Mouse (Mus musculus) B cell, adult 2 months (primary cell): ENCODE data around the gene Klhl5.
A peak's percentile ranks its signal among the peaks of the same experiment; 100 is the strongest.

Experiments used
- DNase-seq, 2 experiments: peaks; one replicate each; pipeline ENCODE4 v3.0.0; 2022

Gene Klhl5

GRCm38 (mm10) chr5:65150376-65150955 lies 43.1 kb downstream of the Klhl5 start:
- no peak for DNase-seq

GRCm38 (mm10) chr5:65151276-65151675 lies 43.9 kb downstream of the Klhl5 start:
- DNase-seq: no peak

- DNase-seq: no peak
Observed at GRCm38 (mm10) chr5:65151767-65152166, 44.4 kb downstream of the Klhl5 start.

- DNase-seq: no peak
Observed at GRCm38 (mm10) chr5:65154287-65154686, 46.9 kb downstream of the Klhl5 start.

- DNase-seq: peak; percentile 55 to 61
Observed at GRCm38 (mm10) chr5:65156853-65157252, 49.5 kb downstream of the Klhl5 start.

DNA sequence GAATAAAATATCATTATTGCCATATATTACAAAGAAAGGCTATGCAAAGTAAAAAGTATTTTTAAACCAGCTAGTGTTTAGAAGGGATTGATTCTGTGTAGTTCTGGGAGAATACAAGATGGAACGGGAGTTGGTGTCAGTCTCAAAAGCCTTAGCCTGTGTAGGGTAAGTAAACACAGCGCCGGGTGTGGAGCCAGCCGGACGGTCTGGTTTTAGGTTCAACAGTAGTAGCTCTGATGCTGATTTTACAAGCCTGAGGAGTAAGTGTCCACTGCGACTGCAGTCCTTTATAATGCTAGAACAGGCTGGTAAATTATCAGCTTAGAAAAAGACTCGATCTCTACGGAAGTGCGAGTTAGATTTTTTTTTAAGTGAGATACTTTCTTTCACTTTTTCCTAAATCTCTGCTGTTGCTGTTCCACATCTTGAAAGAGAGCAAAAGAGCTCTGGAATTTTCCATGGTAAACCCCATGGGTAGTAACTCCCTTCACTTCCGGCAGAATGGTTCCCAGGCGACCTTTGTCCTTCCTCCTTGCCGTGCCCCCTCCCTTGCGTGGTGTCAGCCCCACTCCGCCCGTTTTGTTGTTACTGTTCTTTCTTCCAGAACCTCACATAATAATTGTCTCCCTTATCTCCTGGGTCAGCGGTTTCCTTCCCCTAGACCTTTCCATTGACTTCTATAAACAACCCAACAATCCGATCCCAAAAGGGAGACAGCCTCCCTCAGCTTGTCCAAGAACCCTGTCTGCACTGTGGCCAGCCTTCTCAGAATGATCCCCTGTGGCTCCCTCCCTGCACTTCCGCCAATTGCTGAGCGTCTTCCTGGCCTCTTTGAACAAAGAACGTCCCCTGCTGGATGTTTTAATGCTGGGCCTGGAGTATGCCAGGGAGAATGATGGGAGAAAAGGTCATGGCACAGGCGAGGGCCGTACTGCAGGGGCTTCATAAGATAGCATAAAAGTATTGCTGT lies 50.4 kb downstream of the Klhl5 start:
- no peak for DNase-seq

DNA sequence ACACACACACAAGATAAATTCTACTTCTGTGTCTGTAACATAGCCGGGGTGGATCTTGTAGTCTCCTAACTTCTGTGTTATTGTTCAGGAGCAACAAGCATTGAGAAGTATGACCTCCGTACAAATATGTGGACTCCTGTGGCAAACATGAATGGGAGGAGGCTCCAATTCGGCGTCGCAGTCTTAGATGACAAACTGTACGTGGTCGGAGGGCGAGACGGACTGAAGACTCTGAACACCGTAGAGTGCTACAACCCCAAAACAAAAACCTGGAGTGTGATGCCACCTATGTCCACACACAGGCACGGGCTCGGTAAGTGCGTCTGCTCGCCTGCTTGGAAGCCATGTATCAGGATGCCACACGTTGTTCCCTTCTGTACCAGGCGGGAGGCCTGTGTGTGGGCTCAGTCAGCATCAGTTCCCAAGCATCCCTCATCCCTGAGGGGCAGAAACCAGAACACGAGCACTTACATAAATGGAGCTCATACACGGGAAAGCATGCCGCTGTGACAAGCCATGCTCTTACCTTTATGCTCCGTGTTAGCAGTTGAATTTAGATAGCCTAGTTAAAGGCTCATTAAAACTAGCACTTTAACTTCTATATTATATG lies 51.5 kb downstream of the Klhl5 start:
- DNase-seq: no peak

DNA sequence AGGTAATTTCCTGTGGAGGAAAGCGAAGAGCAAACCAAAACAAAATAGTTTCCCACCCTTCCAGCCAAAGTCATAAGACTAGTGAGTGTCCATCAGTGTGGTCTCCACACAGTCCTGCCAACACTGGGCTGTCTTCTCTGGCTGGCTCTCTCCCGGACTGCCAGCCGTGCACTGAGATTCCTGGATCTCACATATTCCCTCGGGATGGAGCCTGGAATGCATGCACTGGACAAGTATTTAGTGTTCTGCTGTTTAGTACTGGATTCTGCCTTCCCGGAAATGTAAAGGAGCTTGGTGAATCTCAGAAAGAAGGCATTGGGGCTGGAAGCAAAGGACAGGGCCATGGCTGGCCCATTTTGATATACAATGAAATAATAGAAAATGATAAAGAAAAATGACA lies 55.7 kb downstream of the Klhl5 start:
- DNase-seq: no peak

DNA sequence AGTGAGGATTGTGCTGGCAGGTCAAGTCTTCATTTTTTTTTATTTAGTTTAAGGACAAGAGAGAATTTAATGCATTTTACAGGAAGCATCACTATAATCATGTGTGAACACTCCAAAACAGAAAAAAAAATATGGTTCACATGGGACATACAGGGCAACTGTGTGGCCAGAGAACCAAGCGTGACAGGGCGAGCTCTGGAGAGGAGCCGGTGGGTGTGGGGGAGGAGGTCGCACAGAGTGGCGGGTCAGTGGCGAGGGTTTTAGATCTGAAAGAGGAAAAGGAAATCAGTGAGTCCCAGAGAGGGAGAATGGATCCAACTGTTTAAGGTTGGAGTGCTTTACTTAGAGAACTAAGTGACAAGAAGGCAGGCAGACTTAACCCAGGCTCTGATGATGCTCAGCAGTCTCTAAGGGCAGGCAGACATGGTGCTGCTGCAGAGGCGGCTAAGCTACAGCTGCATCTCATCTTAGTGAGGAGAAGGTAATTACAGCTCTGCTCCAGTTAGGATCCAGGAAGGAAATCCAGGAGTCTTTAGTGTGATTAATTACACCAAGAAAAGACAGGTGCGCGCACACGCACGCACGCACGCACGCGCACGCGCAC lies 56.3 kb downstream of the Klhl5 start:
- DNase-seq: no peak

DNA sequence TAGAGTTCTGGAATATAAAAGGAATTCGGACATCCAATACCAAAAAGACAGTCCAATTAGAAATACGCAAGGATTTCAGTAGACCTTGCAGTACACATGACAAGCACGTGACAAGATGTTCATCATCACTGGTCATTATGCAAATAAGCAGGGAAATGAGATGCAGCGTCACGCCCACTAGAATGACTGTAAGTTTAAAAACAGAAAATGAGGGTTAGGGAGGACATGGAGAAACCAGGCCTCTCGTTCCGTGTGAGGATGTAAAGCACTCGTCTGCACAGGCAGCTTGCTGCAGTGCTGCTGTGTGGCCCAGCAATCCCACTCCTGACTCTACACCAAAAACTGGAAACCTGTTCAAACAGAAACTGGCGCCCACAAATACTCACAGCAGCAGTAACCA lies 62.9 kb downstream of the Klhl5 start:
- DNase-seq: peak; percentile 26 to 34

DNA sequence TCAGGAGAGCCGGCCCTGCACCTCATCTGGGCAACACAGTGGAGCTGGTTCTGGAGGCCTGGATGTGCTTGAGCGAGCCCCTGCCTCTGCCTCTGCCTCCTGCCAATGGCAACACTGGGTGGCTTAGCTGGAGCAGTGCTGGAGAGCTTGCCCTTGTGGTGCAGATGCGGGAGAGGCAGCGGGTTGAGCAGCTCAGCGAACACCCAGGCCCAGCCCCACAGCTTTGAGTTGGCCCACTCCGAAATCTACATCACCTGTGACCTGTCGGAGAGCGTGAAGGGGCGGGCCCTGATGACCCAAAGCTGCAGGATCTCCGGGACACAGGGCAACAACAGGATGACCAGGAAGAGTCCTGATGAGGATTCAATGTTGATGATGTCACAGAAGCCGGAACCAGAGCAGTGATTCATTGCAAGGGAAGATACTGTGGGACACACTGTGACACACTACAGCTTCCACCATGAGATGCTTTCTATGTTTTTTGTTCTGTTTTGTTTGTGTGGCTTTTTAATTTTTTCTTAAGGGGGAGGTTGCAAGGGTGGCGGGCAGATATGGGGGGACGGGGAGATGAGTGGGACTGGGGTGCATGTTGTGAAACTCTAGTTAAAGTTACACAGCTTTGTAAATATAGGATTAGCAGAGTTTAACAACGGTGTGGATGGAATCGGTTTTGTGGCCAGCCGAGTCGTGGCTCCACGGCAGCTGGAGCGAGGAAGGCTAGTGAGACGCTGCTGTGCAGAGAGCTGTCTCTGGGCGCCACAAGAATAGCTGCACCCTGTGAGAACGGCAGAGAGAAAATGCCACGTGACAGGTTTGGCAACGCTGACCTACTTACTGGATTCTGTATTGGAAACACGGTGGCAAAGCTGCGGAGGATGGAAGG lies 67.9 kb downstream of the Klhl5 start:
- DNase-seq: no peak

GRCm38 (mm10) chr5:65175918-65176484 lies 68.7 kb downstream of the Klhl5 start:
- no peak for DNase-seq

DNA sequence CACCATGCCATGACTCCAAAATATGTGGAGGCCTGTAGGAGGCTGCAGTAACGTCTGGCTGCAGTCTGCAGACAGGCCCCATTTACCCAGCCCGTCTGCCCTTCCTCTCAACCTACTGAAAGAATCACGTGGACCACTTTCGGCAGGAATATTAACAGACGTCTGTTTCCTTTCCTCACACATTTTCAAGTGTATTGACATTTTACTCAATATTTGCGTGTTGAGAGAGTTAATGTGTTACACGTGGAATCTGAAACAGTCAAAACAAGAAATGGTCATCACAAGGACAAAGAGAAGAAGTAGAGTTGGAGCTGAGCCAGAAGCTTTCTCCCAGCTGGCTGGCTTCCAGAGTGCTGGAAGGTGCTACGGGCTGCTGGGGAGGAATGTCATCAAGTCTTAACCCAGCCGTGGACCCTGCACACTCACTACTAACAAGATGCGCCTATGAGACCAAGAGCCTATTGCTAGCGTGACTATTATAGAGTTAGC lies 69.7 kb downstream of the Klhl5 start:
- DNase-seq: no peak

GRCm38 (mm10) chr5:65178477-65178876 lies 71.1 kb downstream of the Klhl5 start:
- DNase-seq: no peak

DNA sequence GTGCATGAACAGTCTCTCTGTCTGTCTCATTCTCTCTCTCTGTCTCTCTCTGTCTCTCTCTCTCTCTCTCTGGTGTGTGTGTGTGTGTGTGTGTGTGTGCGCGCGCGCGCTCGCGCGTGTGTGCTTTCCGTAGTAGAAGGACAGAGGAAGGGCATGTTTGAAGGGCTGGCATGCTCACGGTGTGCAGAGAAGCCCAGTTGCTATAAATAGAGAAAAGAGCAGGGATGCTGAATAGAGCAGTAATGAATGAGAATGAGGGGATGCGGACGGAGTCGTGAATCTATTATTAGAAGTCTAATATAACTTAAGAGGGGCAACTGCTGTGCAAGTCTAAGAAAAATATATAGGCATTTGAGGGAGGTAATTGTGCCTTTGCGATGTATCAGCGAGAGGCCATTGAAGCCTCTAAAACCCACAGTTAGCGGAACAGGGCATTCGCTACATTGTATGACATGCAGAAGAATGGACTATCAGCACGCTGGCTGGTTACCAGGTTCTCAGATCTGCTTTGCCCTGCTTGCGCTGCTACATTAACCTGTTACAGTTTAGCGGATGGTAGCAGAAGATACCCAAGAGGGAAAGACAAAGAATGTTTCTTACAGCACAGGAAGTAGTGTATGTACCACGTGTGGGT lies 73.9 kb downstream of the Klhl5 start:
- DNase-seq: no peak

GRCm38 (mm10) chr5:65181794-65182169 lies 74.4 kb downstream of the Klhl5 start:
- DNase-seq: no peak

GRCm38 (mm10) chr5:65182268-65182667 lies 74.9 kb downstream of the Klhl5 start:
- DNase-seq: no peak

DNA sequence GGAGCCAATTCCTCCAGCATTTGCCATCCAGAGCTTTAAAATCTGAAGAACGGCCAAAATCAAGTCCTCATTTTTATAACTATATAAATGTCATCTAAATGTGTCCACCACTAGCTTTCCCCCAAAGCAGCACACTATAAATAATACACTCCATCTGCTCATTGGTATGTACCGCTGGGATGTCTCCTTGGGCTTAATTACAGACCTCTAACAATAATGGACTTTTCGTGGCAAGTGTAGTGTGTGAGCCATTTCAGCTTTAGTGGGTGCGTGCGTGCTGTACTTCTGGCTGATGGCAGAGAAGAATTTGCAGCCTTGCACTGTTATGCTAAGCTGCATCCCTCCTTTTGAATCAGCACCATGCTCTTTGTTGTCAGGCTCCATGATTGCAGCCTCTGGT lies 84.3 kb downstream of the Klhl5 start:
- no peak for DNase-seq

- no peak for DNase-seq
Observed at GRCm38 (mm10) chr5:65194441-65194840, 87.1 kb downstream of the Klhl5 start.

DNA sequence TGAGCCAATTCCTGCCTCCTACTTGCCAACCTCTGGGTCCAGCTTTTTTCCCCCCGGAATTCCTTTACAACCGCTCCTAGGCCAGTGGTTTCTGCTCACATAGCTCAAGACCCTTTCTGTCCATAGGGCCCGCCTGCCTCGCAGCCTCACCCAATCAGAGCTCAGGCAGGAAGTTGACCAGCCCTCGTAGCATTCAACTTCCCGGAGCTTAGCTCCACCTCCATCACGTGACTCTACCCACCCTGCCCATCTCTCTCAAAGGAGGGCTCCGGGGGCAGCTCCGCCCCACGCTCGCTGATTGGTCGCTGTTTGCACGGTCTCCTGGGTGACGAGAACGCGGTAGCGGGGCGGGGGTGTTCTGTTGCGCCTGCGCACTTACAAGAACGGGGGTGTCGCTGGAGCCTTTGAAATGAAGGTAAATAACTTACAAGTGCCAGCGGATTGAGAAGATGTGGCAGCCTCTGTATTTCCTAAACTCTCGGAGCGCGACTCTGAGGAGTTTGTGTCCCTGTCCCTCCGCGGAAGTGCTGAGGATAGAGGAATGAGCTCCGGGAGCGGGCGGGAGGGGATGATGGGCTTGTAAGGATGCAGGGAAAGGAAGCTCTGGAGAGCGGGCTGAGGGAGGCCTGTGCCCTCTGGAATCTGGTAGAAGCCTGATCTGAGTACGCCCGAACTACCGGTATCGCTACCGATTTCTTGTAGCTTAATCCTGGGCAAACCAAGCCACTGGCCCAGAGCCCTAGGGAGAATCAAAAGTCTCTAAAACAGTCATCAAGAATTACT lies 92.2 kb downstream of the Klhl5 start, which contains the start of gene Wdr19:
Gene Wdr19, plus strand, starts transcription at position 351 of the 783 bp plus-strand sequence.
- DNase-seq: peak; percentile 96 to 98
